Mouse (Mus musculus) megakaryocyte, embryonic 14.5 days (primary cell): ENCODE measurements around the gene Tex9.

Experiments
- FLI1 ChIP-seq: IDR thresholded peaks from 2 replicates; pipeline ENCODE4 v1.6.1; 2012; ENCODE audit warnings: low read length, inconsistent platforms, mixed read lengths
- GATA1 ChIP-seq: IDR thresholded peaks from 3 replicates; pipeline ENCODE4 v1.6.1; 2012; ENCODE audit warnings: mixed read lengths, low read length, inconsistent platforms, borderline replicate concordance

DNA sequence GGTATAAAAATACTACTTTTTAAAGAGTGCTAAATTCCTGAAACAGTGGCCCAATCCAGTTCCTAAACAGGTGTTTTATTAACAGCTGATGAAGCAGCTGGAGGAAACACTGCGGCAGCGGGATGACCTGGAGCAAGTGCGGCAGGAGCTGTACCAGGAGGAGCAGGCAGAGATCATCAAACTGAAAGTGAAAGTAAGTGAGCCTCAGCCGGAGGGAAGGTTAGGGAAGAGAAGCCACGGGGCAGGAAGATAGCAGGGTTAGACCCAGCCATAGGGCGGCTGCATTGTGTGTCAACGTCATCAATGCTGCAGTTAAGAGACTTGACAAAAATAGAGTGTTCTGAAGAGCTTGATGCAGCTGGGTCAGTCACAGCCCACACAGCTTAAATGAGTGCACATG is 42.6 kb downstream of the Tex9 start:
- TF ChIP-seq GATA1 (no peak), FLI1 (no peak)
